Mouse (Mus musculus) 3134 (cell line): ENCODE results near the gene Spi1.
"Not testable (repeated sequence)": the region's sequence is repeated elsewhere in the genome, so short reads cannot be mapped to it uniquely, and the experiment has no call there.

Experiments
- DNase-seq: peaks from one replicate; pipeline ENCODE4 v3.0.0-alpha.2; 2011; ENCODE audit warnings: low spot score; ENCODE audit not compliant: insufficient read length; ENCODE audit errors: extremely low read depth

Gene Spi1

GRCm38 (mm10) chr2:91090208-91090607 is 8.0 kb downstream of the Spi1 start:
- no peak for DNase-seq

DNA sequence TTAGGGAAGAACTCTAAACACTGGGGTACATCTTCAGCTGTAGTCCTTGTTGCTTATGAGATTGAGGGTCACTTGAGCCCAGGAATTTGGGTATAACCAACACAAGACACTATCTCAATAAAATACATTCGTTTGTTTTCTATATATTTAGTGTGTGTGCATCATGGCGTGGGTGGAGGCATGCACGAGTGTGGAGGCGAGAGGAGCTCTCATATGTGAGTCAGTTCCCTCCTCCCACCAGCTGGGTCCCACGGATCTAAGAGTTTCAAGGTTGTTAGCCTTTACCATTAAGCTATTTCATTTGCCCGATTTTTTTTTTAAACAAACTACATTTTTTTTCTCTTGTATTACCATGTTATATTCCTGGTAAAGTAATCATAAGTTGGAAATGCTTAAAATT is 8.6 kb downstream of the Spi1 start:
- DNase-seq: no peak

- no peak for DNase-seq
Observed at GRCm38 (mm10) chr2:91096524-91096923, 14.3 kb downstream of the Spi1 start.

DNA sequence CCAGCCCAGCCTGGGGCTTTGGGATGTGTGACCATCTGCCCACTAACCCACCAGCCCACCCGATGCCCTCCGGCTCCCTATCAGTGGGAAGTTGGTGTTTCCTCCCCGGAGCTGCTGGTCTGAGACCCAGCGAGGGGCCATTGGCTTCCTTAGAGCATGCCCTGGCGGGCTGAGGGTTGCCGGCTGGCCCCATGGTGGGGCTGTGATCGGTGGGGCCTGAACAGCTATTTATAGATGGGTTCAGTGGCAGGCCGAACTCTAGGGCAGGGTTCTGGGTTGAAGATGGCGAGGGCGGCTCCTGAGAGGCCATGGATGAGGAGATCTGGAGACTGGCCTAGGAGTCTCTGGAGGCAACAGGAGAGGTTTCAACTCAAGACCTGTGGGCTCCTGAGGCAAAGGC is 14.8 kb downstream of the Spi1 start:
- DNase-seq: no peak

DNA sequence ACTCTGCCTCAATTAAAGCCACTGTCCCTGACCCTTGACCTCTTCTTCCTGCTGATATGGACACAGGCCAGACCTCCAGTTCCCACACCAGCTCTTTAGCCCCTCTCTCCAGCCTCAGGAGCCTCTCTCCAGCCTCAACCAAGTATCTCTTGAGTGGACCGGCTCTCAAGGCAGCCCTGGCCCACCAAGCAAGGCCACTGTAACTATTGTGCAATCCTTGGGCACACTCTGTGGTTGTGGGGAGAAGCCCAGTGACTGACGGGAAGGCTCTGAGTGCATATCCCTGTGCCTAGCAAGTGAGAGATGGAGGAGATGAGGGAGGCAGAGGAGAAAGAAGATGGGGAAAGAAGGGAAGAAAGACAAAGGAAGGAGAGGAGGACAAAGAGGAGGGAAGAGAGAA is 16.0 kb downstream of the Spi1 start:
- no peak for DNase-seq

DNA sequence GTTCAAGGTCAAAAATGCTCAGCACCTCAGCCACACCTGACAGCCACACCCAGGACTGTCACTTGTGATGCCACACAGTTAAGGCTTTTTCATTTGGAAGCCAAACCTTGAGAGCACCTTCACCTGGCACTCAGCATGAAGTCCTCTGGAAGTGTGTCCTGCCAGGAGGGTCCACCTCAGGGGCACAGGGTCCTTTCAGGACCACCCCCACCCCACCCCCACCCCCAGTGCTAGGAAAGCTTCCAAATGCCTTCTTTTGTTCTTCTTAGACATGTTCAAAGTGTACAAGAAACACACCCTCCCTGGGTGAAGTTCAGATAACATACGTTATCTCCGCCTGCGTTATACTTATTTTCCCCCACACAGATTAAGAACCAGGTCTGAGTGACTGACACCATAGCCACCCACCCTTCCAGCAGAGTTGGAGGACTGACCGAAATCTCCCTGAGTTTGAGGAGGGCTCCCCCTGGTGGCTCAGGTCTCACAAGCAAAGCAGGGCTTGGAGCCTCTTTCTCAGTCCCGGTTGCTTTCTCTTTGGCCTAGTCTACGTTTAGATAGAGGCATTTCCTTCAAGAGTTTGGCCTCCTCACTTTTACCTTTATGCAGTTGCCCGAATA is 19.0 kb downstream of the Spi1 start:
- DNase-seq: peak; percentile 42

- DNase-seq: no peak
Observed at GRCm38 (mm10) chr2:91108156-91108555, 26.0 kb downstream of the Spi1 start.

GRCm38 (mm10) chr2:91109241-91109640 is 27.1 kb downstream of the Spi1 start:
- DNase-seq: no peak

DNA sequence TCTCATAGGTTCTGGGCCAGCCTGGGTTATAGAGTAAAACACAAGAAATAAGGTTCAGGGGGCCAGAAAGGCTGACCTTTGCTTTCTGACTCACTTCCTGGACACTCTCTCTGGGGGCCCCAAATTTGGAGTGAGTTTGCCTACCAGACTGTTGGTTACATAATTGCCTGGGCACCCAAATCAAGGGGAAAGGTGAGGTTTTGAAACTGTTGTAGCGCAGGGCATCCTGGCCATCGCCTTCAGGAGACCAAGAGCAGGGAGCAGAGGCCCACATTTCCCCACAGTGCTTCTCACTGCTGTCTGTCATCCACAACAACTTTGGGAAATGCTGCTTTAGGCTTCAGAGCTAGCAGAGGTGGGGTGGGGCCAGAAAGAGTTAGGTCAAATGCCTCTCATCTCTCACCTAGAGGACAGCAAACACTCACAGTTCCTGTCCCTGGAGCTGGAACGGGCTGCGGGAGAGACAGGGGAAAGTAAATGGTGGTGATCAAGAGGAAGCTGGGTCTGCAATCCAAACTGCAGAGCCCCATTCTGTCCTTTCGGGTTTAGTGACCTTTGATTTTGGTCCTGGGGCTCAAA is 27.7 kb downstream of the Spi1 start:
- no peak for DNase-seq

DNA sequence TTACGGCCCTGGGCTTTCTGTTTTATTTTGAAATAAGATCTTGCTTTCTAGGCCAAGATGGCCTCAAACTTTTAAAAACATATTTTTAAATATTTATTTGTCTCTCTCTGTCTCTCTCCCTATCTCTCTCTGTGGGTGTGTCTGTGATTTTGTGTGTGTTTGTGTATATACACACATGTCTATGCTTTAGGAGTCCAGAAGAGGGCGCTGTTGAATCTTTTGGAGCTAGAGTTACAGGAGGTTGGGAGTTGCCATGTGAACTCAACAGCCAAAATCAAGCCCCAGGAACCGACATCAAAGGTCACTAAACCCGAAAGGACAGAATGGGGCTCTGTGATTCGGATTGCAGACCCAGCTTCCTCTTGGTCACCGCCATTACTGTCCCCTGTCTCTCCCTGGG is 28.2 kb downstream of the Spi1 start:
- DNase-seq: no peak

DNA sequence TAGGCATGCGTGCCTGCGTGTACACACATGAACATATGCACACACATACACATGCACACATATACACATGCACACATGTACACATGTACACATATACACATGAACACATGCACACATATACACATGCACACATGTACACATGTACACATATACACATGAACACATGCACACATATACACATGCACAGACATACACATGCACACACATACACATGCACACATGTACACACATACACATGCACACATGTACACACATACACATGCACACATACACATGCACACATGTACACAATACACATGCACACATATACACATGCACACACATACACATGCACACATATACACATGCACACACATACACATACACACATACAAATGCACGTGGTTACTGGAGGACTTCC is 29.6 kb downstream of the Spi1 start:
- DNase-seq: not testable (repeated sequence)

- DNase-seq: peak; percentile 64
Observed at GRCm38 (mm10) chr2:91112491-91112890, 30.3 kb downstream of the Spi1 start.

DNA sequence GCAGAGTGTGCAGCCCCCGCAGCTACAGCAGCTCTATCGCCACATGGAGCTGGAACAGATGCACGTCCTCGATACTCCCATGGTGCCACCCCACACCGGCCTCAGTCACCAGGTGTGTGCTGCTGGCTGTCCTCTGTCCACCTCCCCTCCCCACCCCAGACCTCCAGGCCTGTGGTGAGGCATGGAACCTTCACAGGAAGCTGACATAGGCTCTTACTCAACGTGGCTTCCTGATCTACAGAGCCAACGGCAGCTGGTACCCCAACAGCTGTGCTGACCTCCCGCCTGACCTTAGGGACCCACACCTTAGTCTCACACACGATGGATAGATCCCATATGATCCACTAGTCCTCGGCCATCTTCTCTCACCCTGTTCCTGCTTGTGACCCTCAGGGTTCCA is 31.1 kb downstream of the Spi1 start:
- no peak for DNase-seq

DNA sequence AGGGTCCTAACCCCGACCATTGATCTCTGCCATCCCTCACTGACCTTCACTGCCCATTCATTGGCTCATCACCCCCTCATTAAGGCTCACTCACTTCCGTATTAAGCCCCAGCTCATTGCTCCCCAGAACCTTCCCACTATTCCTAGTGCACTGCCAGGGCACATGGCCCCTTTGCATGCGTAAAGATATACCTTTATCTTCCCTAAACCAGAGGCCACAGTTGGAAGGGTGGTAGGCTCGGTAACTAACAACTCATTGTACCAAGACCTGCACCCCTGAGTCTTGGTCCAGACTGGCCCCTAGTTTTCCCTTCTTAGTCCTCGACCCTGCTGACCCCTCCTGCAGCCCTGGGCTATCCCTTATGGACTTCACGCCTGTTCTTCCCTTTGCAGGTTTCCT is 31.7 kb downstream of the Spi1 start:
- DNase-seq: no peak

DNA sequence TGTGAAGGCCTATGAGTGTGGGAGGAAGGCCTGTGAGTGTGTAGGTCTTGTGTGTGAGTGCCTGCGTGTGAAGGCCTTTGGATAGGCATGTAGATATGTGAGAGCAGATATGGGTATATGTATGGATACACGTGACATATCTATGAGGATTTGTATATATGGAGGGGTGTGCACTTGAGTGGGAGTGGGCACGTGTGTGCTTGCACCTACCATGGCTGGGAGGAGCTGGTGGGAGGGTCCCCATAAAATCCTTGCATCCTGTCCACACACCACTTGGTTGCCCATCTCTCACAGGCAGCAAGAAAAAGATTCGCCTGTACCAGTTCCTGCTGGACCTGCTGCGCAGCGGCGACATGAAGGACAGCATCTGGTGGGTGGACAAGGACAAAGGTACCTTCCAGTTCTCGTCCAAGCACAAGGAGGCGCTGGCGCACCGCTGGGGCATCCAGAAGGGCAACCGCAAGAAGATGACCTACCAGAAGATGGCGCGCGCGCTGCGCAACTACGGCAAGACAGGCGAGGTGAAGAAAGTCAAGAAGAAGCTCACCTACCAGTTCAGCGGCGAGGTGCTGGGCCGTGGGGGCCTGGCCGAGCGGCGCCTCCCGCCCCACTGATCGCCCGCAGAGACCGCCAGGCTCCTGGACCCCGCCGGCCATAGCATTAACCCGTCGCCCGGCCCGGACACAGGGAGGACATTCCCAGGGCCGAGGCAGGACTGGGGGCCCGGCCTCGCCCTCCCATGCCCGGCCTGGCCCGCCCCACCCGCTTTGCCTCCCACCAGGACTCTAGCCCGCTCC is 32.8 kb downstream of the Spi1 start:
- DNase-seq: peak; percentile 86

DNA sequence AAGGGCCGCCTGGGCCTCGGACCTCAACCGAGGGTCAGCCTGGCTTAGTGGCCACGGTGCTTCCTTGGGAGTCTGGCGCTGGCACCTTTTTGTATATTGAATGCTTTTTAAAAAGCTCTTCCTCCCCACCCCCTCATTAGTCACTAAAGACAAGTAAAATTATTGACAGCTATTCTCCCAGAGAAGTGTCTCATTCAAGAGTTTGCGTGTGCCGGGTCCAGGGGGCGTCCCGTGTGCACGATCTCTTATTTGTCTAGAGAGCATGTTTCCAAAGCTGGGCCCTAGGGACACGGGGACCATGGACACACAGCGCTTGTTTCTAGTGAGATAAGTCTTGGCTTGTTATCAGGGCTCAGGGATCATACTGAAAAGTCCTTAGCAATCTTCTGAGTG is 33.4 kb downstream of the Spi1 start:
- no peak for DNase-seq

DNA sequence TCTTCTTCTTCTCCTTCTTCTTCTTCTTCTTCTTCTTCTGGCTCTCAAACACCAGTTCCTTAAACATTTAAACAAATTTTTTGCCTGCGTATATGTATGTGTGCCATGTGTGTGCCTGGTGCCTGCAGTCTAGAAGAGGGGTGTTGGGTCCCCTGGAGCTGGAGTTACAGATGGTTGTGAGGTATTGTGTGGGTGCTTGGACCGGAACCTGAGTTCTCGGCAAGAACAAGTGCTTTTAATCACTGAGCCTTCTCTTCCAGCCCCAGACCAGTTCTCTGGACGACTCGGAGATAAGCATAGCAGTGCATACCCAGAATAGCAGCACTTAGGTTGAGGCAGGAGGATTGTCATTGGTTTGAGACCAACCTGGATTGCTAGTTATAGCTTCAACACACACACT is 34.7 kb downstream of the Spi1 start:
- DNase-seq: no peak

GRCm38 (mm10) chr2:91117585-91118275 is 35.5 kb downstream of the Spi1 start, which contains the start of gene Mybpc3:
Gene Mybpc3, plus strand, starts transcription at chr2:91118144.
- DNase-seq: no peak

- DNase-seq: no peak
Observed at GRCm38 (mm10) chr2:91118647-91119046, 36.5 kb downstream of the Spi1 start.

GRCm38 (mm10) chr2:91119061-91119460 is 36.9 kb downstream of the Spi1 start:
- no peak for DNase-seq

- no peak for DNase-seq
Observed at GRCm38 (mm10) chr2:91119551-91119950, 37.4 kb downstream of the Spi1 start.
